Mouse (Mus musculus): Measurements from ENCODE around the gene Ston2.

The Ston2 gene

DNA sequence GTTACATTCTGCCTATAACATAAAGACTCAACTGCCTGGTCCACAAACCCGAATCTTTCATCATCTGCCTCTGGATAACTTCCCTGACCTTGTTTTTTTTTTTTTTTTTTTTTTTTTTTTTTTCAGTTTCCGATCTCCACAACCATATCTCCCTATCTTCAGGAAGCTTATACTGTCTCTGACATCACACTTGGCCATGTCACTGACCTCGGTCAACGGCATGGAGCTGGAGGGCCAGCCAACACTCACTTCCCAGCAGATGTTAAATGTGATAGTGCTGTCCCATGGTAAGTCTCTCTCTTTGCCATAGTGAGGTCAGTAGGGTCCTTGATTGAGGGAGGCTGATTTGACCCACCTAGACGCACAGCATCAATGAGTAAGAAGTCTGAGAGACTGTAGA is 11.8 kb downstream of the Ston2 start:
- Histone ChIP-seq H3K27me3 (ENCODE audit: control insufficient read depth, insufficient read depth, low read length, poor library complexity, severe bottlenecking) (no peaks in the 10 kb centered on the region; the same call in 1 of the 2 replicates), H3K36me3 (ENCODE audit: control insufficient read depth, insufficient read depth, low read length, poor library complexity, severe bottlenecking) (no peaks in the 10 kb centered on the region)
- DNase-seq (ENCODE audit: low read depth, low spot score), result no peak

DNA sequence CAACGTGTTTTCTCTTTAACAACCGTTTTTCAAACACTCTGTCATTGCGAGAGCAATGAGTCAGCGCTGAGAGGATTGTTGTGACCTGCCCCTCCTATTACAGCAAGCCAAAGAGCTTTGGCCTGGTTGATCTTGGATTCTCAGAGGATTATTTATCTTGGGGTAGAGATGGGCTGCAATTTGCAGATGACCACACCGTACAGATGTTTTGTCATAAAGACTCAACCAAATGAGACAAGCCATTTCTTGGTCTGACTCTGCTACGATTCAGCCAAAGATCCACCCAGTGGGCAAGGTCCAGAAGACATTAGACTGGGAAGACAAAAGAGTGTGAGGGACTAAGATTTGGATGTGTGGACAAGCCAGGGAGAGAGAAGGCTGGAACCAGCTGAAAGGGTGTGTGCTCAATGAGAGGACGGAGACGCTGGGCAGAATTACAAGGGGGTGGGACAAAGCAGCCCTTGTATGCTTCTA is 13.3 kb downstream of the Ston2 start:
- no peak for DNase-seq (ENCODE audit: low read depth, low spot score)
- H3K27me3 ChIP-seq (ENCODE audit: control insufficient read depth, insufficient read depth, low read length, poor library complexity, severe bottlenecking), result no peaks in the 10 kb centered on the region; the same call in 1 of the 2 replicates
- no peaks in the 10 kb centered on the region for H3K36me3 ChIP-seq (ENCODE audit: control insufficient read depth, insufficient read depth, low read length, poor library complexity, severe bottlenecking)

DNA sequence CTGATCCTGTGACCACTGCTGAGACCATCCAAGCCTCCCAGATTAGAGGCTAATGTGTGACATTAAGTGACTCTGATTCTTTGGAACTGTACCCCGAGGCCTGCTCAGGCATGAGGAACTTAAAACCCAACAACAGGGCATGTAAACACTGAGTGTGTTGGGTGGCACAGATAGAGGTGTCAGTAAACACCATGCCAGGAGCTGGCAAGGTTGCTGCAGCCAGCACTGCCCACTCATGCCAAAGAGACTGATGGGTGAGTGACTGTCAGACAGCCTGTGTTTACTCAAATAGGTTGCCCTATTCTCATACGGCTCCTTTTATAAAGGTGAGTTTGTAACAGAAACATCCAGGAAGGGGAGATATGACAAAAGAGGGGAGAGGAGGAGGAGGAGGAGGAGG is 19.3 kb downstream of the Ston2 start:
- DNase-seq (ENCODE audit: low read depth, low spot score), result no peak
- H3K36me3 ChIP-seq (ENCODE audit: control insufficient read depth, insufficient read depth, low read length, poor library complexity, severe bottlenecking), result no peaks in the 10 kb centered on the region
- H3K27me3 ChIP-seq (ENCODE audit: control insufficient read depth, insufficient read depth, low read length, poor library complexity, severe bottlenecking), result no peaks in the 10 kb centered on the region

DNA sequence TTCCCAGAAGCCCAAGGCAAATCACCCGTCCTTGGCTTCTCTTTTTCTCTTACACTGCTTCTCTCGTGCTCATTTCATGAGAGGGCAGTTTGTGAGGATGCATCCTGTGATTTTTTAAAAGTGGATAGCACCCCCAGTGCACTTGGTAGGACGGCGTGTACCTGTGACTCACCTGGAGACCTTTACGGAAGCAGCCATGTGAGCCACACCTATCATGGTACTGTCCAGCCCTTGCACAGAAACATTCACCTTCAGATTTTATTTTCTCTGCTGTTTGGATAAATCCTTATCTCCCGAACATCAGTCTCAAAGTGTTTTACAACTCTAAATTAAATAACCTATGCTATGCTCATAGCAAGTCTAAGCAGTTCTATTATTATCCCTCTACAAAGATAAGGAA is 20.0 kb downstream of the Ston2 start:
- DNase-seq (ENCODE audit: low read depth, low spot score), result no peak
- no peaks in the 10 kb centered on the region for H3K36me3 ChIP-seq (ENCODE audit: control insufficient read depth, insufficient read depth, low read length, poor library complexity, severe bottlenecking)
- no peaks in the 10 kb centered on the region for H3K27me3 ChIP-seq (ENCODE audit: control insufficient read depth, insufficient read depth, low read length, poor library complexity, severe bottlenecking)

DNA sequence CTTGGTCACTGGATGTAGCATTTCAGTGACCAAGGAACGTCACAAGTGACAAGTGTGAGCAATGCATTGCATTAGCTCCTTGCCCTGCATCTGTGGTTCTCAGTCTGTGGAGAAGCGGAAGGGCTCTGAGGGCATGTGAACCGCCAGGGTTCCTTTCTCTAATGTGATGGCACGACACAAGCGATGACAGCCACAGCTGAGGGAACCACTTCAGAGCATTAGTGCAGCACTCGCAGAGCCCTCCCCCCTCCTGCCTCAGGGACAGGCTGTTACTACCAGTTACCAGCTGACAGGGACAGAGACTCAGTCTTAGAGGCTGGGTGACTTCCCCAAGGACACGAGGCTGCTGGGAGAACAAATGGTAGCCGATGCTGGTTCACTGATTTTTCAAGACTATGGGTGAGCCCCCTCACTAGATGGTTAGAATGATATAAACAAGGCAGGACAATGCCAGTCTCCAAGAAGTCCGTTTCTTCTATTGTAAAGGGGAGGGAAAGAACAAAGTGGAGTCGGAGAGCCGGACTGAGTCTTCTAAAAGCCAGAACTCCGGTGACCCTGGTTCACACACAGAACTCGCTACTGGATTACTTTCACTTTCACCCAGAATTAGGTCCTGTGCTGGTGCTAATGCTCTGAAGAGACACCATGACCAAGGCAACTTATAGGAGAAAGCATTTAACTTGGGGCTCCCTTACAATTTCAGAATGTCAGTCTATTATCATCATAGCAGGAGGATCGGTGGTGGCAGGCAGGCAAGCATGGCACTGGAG is 21.7 kb downstream of the Ston2 start:
- Histone ChIP-seq H3K27me3 (ENCODE audit: control insufficient read depth, insufficient read depth, low read length, poor library complexity, severe bottlenecking) (no peaks in the 10 kb centered on the region), H3K36me3 (ENCODE audit: control insufficient read depth, insufficient read depth, low read length, poor library complexity, severe bottlenecking) (no peaks in the 10 kb centered on the region)
- DNase-seq (ENCODE audit: low read depth, low spot score), result peak; percentile 74

DNA sequence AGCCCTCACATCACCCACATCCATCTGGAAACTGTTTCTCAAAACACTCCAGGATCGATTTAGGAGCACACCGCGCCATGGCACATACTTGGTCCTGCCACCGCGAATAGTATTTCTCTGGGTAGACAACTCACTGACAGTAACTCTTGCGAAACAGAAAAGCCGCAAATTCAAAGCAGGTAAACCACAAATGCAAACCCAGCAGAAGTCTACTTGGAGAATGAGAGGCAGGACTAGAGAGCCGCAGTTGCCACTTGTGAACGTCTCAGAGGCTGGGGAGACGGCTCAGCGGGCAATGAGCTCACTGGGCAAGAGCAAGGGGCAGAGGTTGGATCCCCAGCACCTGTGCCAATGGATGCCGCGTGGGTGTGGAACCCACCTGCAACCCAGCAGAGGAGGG is 22.7 kb downstream of the Ston2 start:
- H3K27me3 ChIP-seq (ENCODE audit: control insufficient read depth, insufficient read depth, low read length, poor library complexity, severe bottlenecking), result no peaks in the 10 kb centered on the region
- DNase-seq (ENCODE audit: low read depth, low spot score), result peak; percentile 87
- no peaks in the 10 kb centered on the region for H3K36me3 ChIP-seq (ENCODE audit: control insufficient read depth, insufficient read depth, low read length, poor library complexity, severe bottlenecking)

DNA sequence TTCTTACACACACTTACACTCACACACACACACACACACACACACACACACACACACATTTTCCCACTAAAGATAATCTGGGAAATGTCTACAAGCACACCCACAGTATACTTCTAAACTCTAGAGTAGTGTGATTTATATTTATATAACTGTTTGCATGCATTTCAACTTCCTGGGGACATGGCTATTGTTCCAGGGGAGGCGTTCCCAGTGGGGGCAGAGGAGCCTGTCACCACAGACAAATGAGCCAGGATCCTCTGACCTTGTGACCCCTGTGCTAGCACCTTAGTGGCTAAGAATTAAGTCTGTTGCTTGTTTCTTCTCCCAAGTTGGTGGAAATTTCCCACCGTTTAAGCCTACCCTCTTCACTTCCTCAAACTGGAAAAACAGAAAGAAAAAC is 23.1 kb downstream of the Ston2 start:
- Histone ChIP-seq H3K27me3 (ENCODE audit: control insufficient read depth, insufficient read depth, low read length, poor library complexity, severe bottlenecking) (no peaks in the 10 kb centered on the region), H3K36me3 (ENCODE audit: control insufficient read depth, insufficient read depth, low read length, poor library complexity, severe bottlenecking) (no peaks in the 10 kb centered on the region)
- no peak for DNase-seq (ENCODE audit: low read depth, low spot score)

DNA sequence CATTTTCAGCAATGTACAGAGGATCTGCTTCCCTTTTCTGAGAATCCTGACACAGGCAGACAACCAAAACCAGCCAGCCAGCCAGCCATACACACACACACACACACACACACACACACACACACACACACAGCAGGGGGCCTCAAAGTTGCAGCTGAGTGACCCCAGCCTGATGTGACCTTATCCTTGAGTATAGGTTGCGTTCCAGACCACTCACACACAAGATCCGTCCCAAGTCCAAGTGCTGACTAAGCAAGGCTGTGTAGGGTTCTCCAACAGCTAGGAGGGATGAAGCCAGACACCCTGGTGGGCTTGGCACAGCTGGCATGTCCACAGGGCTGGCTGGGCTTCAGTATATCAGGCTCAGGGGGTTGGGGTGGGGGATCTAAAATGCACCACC is 23.7 kb downstream of the Ston2 start:
- no peaks in the 10 kb centered on the region for H3K36me3 ChIP-seq (ENCODE audit: control insufficient read depth, insufficient read depth, low read length, poor library complexity, severe bottlenecking)

DNA sequence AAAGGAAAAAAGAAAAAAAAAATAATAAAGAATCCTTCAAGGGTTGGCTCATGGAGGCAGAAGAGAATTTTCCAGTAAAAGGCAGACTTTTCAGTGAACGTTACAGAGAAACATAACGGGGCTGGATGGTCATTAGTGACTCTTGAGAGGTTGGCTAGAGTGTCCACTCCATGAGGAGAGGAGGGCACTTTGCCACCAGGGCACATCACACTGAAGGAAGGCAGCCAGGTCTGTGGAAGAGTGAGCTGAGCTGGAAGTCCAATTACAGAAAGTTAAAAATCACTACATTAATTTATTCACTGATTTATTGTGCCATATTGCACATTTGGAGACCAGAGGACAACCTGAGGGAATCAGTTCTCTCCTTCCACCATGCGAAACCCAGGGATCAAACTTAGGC is 28.4 kb downstream of the Ston2 start:
- Histone ChIP-seq H3K27me3 (ENCODE audit: control insufficient read depth, insufficient read depth, low read length, poor library complexity, severe bottlenecking) (no peaks in the 10 kb centered on the region), H3K36me3 (ENCODE audit: control insufficient read depth, insufficient read depth, low read length, poor library complexity, severe bottlenecking) (no peaks in the 10 kb centered on the region)
- no peak for DNase-seq (ENCODE audit: low read depth, low spot score)

More for the DNA sequence above, 23.7 kb downstream of the Ston2 start:
- no peaks in the 10 kb centered on the region for H3K27me3 ChIP-seq (ENCODE audit: control insufficient read depth, insufficient read depth, low read length, poor library complexity, severe bottlenecking)
- no peak for DNase-seq (ENCODE audit: low read depth, low spot score)

DNA sequence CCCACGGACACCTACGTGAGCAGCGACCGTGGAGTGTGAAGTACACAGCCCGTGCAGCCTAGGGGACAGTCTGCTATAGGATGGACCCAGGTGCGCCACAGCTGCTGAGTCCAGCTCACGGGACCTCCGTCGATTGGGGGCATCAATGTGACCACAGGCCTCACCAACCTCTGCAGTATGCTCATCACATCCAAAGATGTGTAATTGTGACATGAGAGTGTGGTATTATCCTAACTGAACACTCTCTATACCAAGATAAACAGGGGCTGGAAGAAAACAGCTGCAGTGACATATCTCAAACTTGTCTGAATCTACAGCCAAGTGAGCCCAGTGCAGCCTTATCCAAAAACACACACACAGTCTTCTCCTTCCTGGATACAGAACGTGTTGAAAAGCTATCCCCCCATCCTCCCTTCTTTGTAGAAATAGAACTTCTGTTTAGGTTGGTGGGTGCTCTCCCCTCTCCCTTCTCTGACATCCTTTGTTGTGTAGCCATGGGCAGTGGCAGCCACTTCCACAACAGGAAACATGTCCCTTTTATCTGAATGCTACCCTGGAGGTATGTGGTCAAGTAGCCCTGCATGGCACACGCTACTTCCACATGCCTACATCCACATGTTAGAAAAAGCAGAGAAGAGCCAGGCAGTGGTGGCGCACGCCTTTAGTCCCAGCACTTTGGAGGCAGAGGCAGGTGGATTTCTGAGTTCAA is 30.2 kb downstream of the Ston2 start:
- no peak for DNase-seq (ENCODE audit: low read depth, low spot score)
- no peaks in the 10 kb centered on the region for H3K36me3 ChIP-seq (ENCODE audit: control insufficient read depth, insufficient read depth, low read length, poor library complexity, severe bottlenecking)

DNA sequence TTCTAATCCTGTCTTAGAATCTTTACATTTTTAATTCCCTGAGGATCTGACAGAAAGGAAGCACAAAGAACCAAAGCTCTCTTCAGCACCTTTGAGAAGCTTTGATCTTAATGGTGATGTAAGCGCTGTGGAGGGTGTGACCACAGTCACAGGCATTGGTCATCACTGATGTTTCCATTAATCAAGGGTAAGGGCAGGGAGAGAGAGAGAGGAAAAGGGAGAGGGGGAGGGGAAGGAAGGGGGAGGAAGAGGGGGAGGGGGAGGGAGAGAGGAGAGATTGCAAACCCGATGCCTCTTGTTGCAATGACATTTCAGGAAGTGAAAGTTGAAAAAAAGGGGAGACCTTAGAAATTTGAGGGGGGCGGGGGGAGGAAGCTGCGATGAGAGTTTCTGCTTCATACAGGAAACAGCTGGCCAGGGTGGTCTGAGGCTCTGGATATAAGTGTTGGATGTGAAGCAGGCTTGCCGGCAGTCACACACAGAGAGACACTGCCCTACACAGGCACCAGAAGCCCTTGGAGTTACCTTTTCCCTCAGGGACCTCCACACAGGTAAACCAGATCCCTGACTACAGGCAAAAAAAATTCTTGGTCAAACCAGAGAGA is 31.5 kb downstream of the Ston2 start:
- Histone ChIP-seq H3K36me3 (ENCODE audit: control insufficient read depth, insufficient read depth, low read length, poor library complexity, severe bottlenecking) (no peaks in the 10 kb centered on the region), H3K27me3 (ENCODE audit: control insufficient read depth, insufficient read depth, low read length, poor library complexity, severe bottlenecking) (no peaks in the 10 kb centered on the region)
- peak; percentile 76 for DNase-seq (ENCODE audit: low read depth, low spot score)

More for the DNA sequence above, 30.2 kb downstream of the Ston2 start:
- no peaks in the 10 kb centered on the region for H3K27me3 ChIP-seq (ENCODE audit: control insufficient read depth, insufficient read depth, low read length, poor library complexity, severe bottlenecking)

DNA sequence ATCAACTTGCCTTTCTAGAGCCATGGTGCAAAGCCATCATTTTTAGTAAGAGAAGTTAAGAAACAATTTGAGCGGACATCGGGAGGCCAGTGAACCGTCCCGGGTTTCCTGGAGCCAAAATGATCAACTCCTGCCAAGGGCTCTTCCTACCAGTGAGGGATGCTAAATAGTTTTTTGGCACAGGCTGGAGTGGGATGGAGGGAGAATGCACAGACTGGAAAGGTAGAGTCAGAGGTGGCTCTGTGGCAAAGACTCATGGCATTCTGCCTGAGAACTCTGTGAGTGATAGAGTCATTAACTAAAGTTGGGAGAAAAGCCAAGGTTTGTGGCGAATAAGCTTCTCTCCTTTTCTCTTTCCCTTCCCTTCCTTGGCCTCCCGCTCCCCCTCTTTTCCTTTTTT is 33.6 kb downstream of the Ston2 start:
- Histone ChIP-seq H3K36me3 (ENCODE audit: control insufficient read depth, insufficient read depth, low read length, poor library complexity, severe bottlenecking) (no peaks in the 10 kb centered on the region), H3K27me3 (ENCODE audit: control insufficient read depth, insufficient read depth, low read length, poor library complexity, severe bottlenecking) (no peaks in the 10 kb centered on the region)
- no peak for DNase-seq (ENCODE audit: low read depth, low spot score)

DNA sequence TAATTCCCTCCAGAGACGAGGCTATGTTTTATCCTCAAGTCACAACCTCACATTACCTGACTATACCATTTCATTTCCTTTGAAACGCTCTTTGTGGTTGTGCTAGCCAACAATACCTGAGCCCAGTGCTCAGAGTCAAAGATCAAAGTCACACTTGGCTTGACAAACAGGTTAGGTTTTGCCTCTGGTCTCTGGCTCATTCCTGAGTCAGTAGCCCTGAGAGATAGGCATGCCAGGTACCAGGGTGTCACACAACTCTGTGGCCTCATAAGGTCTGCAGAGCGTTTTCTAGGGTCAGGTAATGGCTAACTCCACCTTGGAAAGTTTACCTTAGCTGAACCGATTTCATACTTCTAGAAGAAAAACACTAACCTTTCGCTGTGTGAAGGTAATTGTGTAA is 35.5 kb downstream of the Ston2 start:
- no peak for DNase-seq (ENCODE audit: low read depth, low spot score)
- Histone ChIP-seq H3K27me3 (ENCODE audit: control insufficient read depth, insufficient read depth, low read length, poor library complexity, severe bottlenecking) (no peaks in the 10 kb centered on the region), H3K36me3 (ENCODE audit: control insufficient read depth, insufficient read depth, low read length, poor library complexity, severe bottlenecking) (no peaks in the 10 kb centered on the region)

DNA sequence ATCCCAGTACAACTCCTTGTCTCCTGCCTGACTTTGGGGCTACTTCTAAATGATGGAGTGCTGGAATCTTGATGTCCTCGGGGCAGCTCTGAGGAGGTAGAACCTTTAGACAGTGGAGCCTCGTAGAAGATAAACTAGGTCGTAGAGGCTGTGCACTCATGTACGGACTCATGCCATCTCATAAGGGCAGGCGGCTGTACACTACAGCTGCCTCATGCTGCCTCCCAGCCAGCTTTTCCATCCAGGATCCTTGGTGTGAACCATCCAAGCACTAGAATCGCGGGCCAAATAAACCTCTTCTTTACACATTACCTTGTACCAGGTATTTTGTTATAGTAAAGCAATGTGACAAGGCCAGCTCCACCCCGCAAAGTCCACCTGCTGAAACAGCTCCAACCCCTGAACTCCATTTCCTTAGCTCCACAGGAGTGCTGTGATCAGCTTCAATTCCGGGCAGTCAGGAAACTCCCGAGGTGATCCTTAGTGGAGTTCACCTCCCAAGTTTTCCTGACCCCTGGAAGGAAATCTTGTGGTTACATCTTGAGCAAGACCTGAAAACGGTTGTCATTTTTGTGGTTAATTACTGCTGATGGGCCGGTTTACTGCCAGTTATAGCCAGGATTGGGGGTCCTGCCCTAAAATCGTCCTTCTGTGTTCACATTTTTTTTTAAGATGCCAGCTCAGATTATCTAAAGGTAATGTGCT is 36.1 kb downstream of the Ston2 start:
- no peaks in the 10 kb centered on the region for H3K27me3 ChIP-seq (ENCODE audit: control insufficient read depth, insufficient read depth, low read length, poor library complexity, severe bottlenecking)
- no peak for DNase-seq (ENCODE audit: low read depth, low spot score)
- no peaks in the 10 kb centered on the region for H3K36me3 ChIP-seq (ENCODE audit: control insufficient read depth, insufficient read depth, low read length, poor library complexity, severe bottlenecking)
